ENCODE assay signal across 12 mouse cellular contexts in genomic region chr10:105741736-105742135, GRCm38 (mm10).
"Had no signal": no experiment of that assay in that cellular context is flagged by ENCODE, and none has a peak within 500 bp of the region (broad histone marks: within the 10 kb centered on the region; RNA-seq: fewer than 3 reads in every experiment).

No protein-coding gene starts in this region.

- H3K4me3 ChIP-seq: kidney, embryonic 15.5 days; limb, embryonic 13.5 days had no signal

- H3K4me1 ChIP-seq: kidney, embryonic 15.5 days; limb, embryonic 13.5 days had no signal

- H3K27me3 ChIP-seq: kidney, embryonic 15.5 days; limb, embryonic 13.5 days had no signal

- DNase-seq: kidney, adult 2 months; kidney, postnatal 14 days; left cerebral cortex, postnatal 4 days; lung, adult 18-20 months; retina, postnatal 1 day; right cerebral cortex, postnatal 4 days; spleen, adult 18-20 months; thymus, adult 18-20 months; thymus, postnatal 25 days had no signal

- H3K27ac ChIP-seq: kidney, embryonic 15.5 days; limb, embryonic 13.5 days; liver, embryonic 14.5 days had no signal

- H3K36me3 ChIP-seq: kidney, embryonic 15.5 days; limb, embryonic 13.5 days had no signal

- H3K9me3 ChIP-seq: kidney, embryonic 15.5 days; limb, embryonic 13.5 days had no signal

- H3K9ac ChIP-seq: kidney, embryonic 15.5 days; limb, embryonic 13.5 days; liver, embryonic 14.5 days had no signal

- H3K4me2 ChIP-seq: kidney, embryonic 15.5 days; limb, embryonic 13.5 days had no signal
